Mouse (Mus musculus) liver, embryonic 12.5 days (tissue): ENCODE data around the gene Naa80. TPM values are rescaled to one million over a fixed set of nuclear protein-coding genes. Genes with fewer than 3 reads are reported as not detected.
A peak's percentile ranks its signal among the peaks of the same experiment; 100 is the strongest.

Experiments used
- ATAC-seq: fragments of 200-750 bp; cut with Nextera tagmentation; 2 replicates; pipeline ENCODE4 v1.8.0; 2017; ENCODE audit warnings: moderate number of reproducible peaks, mild to moderate bottlenecking, moderate library complexity
- H3K27ac ChIP-seq: fragments of 300-500 bp; sonication (generic); 2 replicates; pipeline ENCODE4 v1.5.1; 2016; ENCODE audit warnings: mild to moderate bottlenecking
- H3K27me3 ChIP-seq: fragments of 300-500 bp; sonication (generic); replicated peaks from 2 replicates; pipeline ENCODE4 v1.6.1; 2016; ENCODE audit warnings: mild to moderate bottlenecking, moderate library complexity
- H3K36me3 ChIP-seq: fragments of 300-500 bp; sonication (generic); 2 replicates; pipeline ENCODE4 v1.6.1; 2016; ENCODE audit warnings: mild to moderate bottlenecking, moderate library complexity
- H3K4me1 ChIP-seq: fragments of 300-500 bp; sonication (generic); 2 replicates; pipeline ENCODE4 v1.6.1; 2016
- H3K4me2 ChIP-seq: fragments of 300-500 bp; sonication (generic); 2 replicates; pipeline ENCODE4 v1.6.1; 2016; ENCODE audit warnings: mild to moderate bottlenecking, moderate library complexity
- H3K4me3 ChIP-seq: fragments of 300-500 bp; sonication (generic); 2 replicates; pipeline ENCODE4 v1.5.1; 2016; ENCODE audit warnings: mild to moderate bottlenecking, moderate library complexity
- H3K9ac ChIP-seq: fragments of 300-500 bp; sonication (generic); 2 replicates; pipeline ENCODE4 v1.6.1; 2016; ENCODE audit warnings: mild to moderate bottlenecking, moderate library complexity
- H3K9me3 ChIP-seq: fragments of 300-500 bp; sonication (generic); replicated peaks from 2 replicates; pipeline ENCODE4 v1.6.1; 2016; ENCODE audit warnings: mild to moderate bottlenecking, moderate library complexity
- WGBS: fragments of 180-500 bp; shearing (Covaris S2); methylation state at CpG from one replicate; pipeline ENCODE4 v1.1.7; 2016; ENCODE audit not compliant: insufficient replicate concordance; 5-methylcytosine and 5-hydroxymethylcytosine counted together
- polyA plus RNA-seq: library from polyadenylated mRNA; unstranded; fragments of >200 nt; fragmentation: Nextera tagmentation; extraction: Ambion mirVana; gene quantifications from 2 replicates; pipeline ENCODE4 v1.2.1, GENCODE M21; 2016

Gene Naa80
- polyA plus RNA-seq, 1 experiment from 2014 or later = 12.9 TPM

- H3K9me3 ChIP-seq = no peaks in the 10 kb centered on the region
- H3K4me1 ChIP-seq = peaks cover 53% of the 10 kb centered on the region
- WGBS = 46% methylated on average over 23 of the region's 23 CpGs
- no peak overlapping the region for H3K9ac ChIP-seq
- H3K27ac ChIP-seq = no peak overlapping the region
- H3K27me3 ChIP-seq = peaks cover 58% of the 10 kb centered on the region
- no peak overlapping the region for H3K4me3 ChIP-seq
- H3K36me3 ChIP-seq = no peaks in the 10 kb centered on the region
- H3K4me2 ChIP-seq = 0 out of 2 replicates have a peak overlapping the region, but pooled peaks have one; percentile 3
- peak; percentile 28; the same call in 1 of the 2 replicates for ATAC-seq
Measured at GRCm38 (mm10) chr9:107605041-107605661, 26.5 kb downstream of the Naa80 start.

- H3K9ac ChIP-seq = no peak overlapping the region
- no peak for ATAC-seq
- no peaks in the 10 kb centered on the region for H3K36me3 ChIP-seq
- no peak overlapping the region for H3K27ac ChIP-seq
- H3K4me1 ChIP-seq = peaks cover 53% of the 10 kb centered on the region
- H3K4me2 ChIP-seq = no peak overlapping the region
- H3K27me3 ChIP-seq = peaks cover 43% of the 10 kb centered on the region
- no peak overlapping the region for H3K4me3 ChIP-seq
- 30% methylated on average over 9 of the region's 9 CpGs for WGBS
- no peaks in the 10 kb centered on the region for H3K9me3 ChIP-seq
Measured at GRCm38 (mm10) chr9:107606591-107606990, 27.9 kb downstream of the Naa80 start.

DNA sequence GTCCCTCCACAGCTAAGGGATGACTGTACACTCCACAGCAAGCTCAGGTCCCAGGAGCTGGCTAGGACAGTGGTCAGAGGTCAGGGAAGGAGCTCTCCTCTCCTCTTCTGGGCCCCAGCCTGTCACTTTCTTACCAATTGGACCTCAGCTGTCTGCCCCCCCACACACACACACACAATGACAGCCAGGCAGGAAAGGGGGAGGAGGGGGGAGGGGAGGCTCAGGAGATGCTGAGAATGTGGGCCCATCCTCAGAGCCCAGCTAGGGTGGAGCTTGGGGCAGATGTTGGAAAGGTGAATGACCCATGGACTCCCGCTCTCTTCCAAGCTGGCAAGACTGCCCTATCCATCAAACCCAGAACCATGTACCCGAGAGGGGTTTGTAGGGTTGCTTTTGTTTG lies 28.3 kb downstream of the Naa80 start:
- no peak for ATAC-seq
- no peak overlapping the region for H3K27ac ChIP-seq
- peaks cover 57% of the 10 kb centered on the region for H3K4me1 ChIP-seq
- no peak overlapping the region for H3K4me3 ChIP-seq
- no peaks in the 10 kb centered on the region for H3K9me3 ChIP-seq
- no peaks in the 10 kb centered on the region for H3K36me3 ChIP-seq
- peaks cover 40% of the 10 kb centered on the region for H3K27me3 ChIP-seq
- no peak overlapping the region for H3K4me2 ChIP-seq
- WGBS = 66% methylated on average over 2 of the region's 2 CpGs
- H3K9ac ChIP-seq = no peak overlapping the region

- Histone ChIP-seq H3K4me3 (no peak overlapping the region), H3K4me2 (no peak overlapping the region), H3K9ac (no peak overlapping the region), H3K4me1 (peaks cover 55% of the 10 kb centered on the region), H3K9me3 (no peaks in the 10 kb centered on the region), H3K27me3 (peaks cover 40% of the 10 kb centered on the region), H3K36me3 (no peaks in the 10 kb centered on the region), H3K27ac (no peak overlapping the region)
- WGBS = 49% methylated on average over 9 of the region's 9 CpGs
- no peak for ATAC-seq
Measured at GRCm38 (mm10) chr9:107607653-107608245, 29.1 kb downstream of the Naa80 start.

- H3K4me3 ChIP-seq = no peak within 1 kb of the TSS
- no peak within 1 kb of the TSS for H3K9ac ChIP-seq
Measured at GRCm38 (mm10) chr9:107608741-107609432, 30.2 kb downstream of the Naa80 start, which contains the start of gene Sema3b. Sema3b (minus strand) TSS chr9:107609229.

DNA sequence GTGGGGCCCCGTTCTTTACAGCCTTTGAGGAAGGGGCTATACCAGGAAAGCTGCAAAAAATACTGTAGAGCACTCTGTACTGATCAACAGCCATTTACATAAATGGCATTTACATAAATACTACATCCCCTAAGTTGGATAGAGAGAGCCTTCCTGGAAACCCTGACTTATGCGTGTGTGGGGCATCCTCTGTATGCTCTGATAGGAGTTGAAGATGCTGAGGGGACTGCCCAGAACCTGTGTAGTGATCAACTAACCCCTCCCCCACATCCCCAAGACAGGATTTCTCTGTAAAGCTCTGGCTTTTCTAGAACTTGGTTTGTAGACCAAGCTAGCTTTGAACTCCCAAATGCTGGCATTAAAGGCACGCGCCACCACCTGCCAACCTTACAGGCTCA lies 30.7 kb downstream of the Naa80 start:
- H3K9ac ChIP-seq = no peak overlapping the region
- peaks cover 58% of the 10 kb centered on the region for H3K4me1 ChIP-seq
- no peak overlapping the region for H3K27ac ChIP-seq
- ATAC-seq = no peak
- peaks cover 10% of the 10 kb centered on the region for H3K36me3 ChIP-seq
- peaks cover 29% of the 10 kb centered on the region for H3K27me3 ChIP-seq
- no peak overlapping the region for H3K4me2 ChIP-seq
- WGBS = 70% methylated on average over 4 of the region's 4 CpGs
- H3K4me3 ChIP-seq = no peak overlapping the region
- no peaks in the 10 kb centered on the region for H3K9me3 ChIP-seq

More at GRCm38 (mm10) chr9:107608741-107609432, 30.2 kb downstream of the Naa80 start, which contains the start of gene Sema3b:
- Histone ChIP-seq H3K27me3 (peaks cover 34% of the 10 kb centered on the region), H3K36me3 (peaks cover 4% of the 10 kb centered on the region), H3K4me2 (no peak within 1 kb of the TSS), H3K9me3 (no peaks in the 10 kb centered on the region), H3K4me1 (peaks cover 58% of the 10 kb centered on the region), H3K27ac (no peak within 1 kb of the TSS)
- ATAC-seq = no peak
- WGBS = 48% methylated on average over 12 of the region's 12 CpGs

- no peak for ATAC-seq
- Histone ChIP-seq H3K27ac (peak overlapping the region; percentile 80), H3K4me2 (peak overlapping the region; percentile 94), H3K36me3 (peaks cover 32% of the 10 kb centered on the region), H3K4me1 (peaks cover 48% of the 10 kb centered on the region), H3K9ac (peak overlapping the region; percentile 78), H3K4me3 (peak overlapping the region; percentile 62), H3K9me3 (no peaks in the 10 kb centered on the region), H3K27me3 (0 out of 2 replicates have a peak, but pooled peaks cover 12% of the 10 kb centered on the region)
- 35% methylated on average over 6 of the region's 6 CpGs for WGBS
Measured at GRCm38 (mm10) chr9:107611456-107612190, 32.9 kb downstream of the Naa80 start.

- 4% methylated on average over 47 of the region's 48 CpGs for WGBS
Measured at GRCm38 (mm10) chr9:107612191-107612944, 33.7 kb downstream of the Naa80 start.

DNA sequence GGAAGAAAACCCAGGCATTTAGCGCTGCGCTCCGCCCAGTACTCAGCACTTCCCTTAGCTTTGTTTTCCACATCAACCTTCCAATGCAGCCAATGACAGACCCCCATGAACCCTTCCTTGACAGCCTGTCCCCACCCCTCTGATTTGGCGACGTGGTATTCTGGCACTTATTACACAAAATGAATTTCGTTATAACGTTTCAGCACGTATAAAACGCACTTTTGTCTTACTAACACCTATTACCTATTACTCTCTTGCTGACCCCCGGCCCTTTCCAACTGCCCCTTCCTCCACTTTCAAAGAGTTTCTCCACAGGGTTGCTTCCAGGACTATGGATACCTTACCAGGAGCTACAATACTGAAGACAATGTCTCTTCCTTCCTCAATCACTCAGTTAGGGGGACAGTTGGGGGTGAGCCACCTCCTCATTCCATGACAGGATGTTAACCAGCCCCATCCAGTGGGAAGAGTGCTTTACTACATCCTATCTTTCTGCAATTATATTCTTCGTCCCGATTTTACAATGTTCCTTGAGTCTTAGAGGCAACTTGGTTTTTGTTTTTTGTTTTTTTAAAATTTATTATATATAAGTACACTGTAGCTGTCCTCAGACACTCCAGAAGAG lies 34.4 kb downstream of the Naa80 start:
- peak overlapping the region; percentile 66 for H3K9ac ChIP-seq
- H3K36me3 ChIP-seq = peaks cover 44% of the 10 kb centered on the region
- H3K27ac ChIP-seq = peak overlapping the region; percentile 80
- peaks cover 37% of the 10 kb centered on the region for H3K4me1 ChIP-seq
- H3K27me3 ChIP-seq = 0 out of 2 replicates have a peak, but pooled peaks cover 7% of the 10 kb centered on the region
- WGBS = 11% methylated on average over 12 of the region's 12 CpGs
- H3K4me3 ChIP-seq = peak overlapping the region; percentile 62
- 0 out of 2 replicates have a peak, but pooled peaks have one; percentile 1 for ATAC-seq
- H3K4me2 ChIP-seq = peak overlapping the region; percentile 94
- no peaks in the 10 kb centered on the region for H3K9me3 ChIP-seq

More at GRCm38 (mm10) chr9:107612191-107612944, 33.7 kb downstream of the Naa80 start:
- Histone ChIP-seq H3K9ac (peak overlapping the region; percentile 78), H3K4me3 (peak overlapping the region; percentile 62), H3K4me2 (peak overlapping the region; percentile 94), H3K27ac (peak overlapping the region; percentile 80), H3K9me3 (no peaks in the 10 kb centered on the region), H3K27me3 (0 out of 2 replicates have a peak, but pooled peaks cover 7% of the 10 kb centered on the region), H3K4me1 (peaks cover 44% of the 10 kb centered on the region), H3K36me3 (peaks cover 37% of the 10 kb centered on the region)
- peak; percentile 91 for ATAC-seq

- Histone ChIP-seq H3K9me3 (no peaks in the 10 kb centered on the region), H3K27me3 (no peaks in the 10 kb centered on the region), H3K4me2 (no peak overlapping the region), H3K4me1 (peaks cover 43% of the 10 kb centered on the region), H3K36me3 (peaks cover 63% of the 10 kb centered on the region), H3K27ac (no peak overlapping the region), H3K9ac (no peak overlapping the region), H3K4me3 (no peak overlapping the region)
- no peak for ATAC-seq
- 86% methylated on average over 4 of the region's 4 CpGs for WGBS
Measured at GRCm38 (mm10) chr9:107615035-107615434, 36.3 kb downstream of the Naa80 start.

- Histone ChIP-seq H3K4me1 (peaks cover 35% of the 10 kb centered on the region), H3K27me3 (no peaks in the 10 kb centered on the region), H3K27ac (no peak overlapping the region), H3K9me3 (no peaks in the 10 kb centered on the region), H3K4me3 (no peak overlapping the region), H3K4me2 (no peak overlapping the region), H3K9ac (no peak overlapping the region), H3K36me3 (peaks cover 76% of the 10 kb centered on the region)
- 55% methylated on average over 2 of the region's 2 CpGs for WGBS
- ATAC-seq = no peak
Measured at GRCm38 (mm10) chr9:107617461-107617860, 38.8 kb downstream of the Naa80 start.
